Mouse (Mus musculus): ENCODE data around the gene Fbxo7. TPM values are rescaled to one million over a fixed set of nuclear protein-coding genes. Genes with fewer than 3 reads are reported as not detected.

Gene Fbxo7
- total RNA-seq, 2 experiments from 2014 or later = 24.5 to 26.2 TPM

DNA sequence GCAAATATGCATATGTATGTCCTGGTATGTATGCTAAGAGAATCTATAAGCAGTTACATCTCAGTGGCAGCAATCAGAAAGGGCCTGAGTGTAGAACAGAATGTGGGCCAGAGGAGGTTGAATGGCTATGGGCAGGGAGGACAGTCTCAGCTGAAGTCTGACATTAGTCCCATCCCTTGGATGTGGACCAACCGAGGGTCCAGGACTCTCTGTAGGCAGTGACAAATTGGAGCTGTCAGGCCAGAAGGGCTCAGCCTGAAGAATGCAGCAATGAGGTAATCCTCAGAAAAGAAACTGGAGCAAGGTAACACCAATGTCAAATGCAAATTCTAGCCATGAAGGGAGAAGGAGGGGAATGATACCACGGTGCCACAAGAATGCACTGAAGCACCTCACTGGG, 55.5 kb downstream of the Fbxo7 start:
- DNase-seq (ENCODE audit: low spot score in 2 of 2) = no peak

GRCm38 (mm10) chr10:86078761-86079160, 57.0 kb downstream of the Fbxo7 start:
- no peak for DNase-seq (ENCODE audit: low spot score in 2 of 2)

DNA sequence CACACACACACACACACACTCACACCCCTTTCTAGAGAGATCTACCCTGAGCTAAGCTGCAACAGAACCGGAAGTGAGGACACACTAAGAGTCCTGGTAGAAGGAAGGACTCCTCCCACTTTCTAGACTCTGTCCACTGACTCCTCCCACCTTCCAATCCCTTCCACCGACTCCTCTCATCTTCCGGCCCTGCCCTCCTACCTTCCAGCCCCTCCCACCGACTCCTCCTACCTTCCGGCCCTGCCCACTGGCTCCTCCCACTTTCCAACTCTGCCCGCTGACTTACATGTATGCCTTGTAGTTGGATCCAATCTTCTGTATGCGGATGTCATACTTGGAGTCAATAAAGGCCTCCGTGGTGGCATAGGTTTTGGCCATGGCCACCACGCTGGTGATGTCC, 58.1 kb downstream of the Fbxo7 start:
- no peak for DNase-seq (ENCODE audit: low spot score in 2 of 2)

GRCm38 (mm10) chr10:86091919-86092318, 70.1 kb downstream of the Fbxo7 start:
- peak in 1 of 2 experiments; percentile 47 for DNase-seq (ENCODE audit: low spot score in 2 of 2)

- no peak for DNase-seq (ENCODE audit: low spot score in 2 of 2)
These were observed 71.6 kb downstream of the Fbxo7 start for GRCm38 (mm10) chr10:86093109-86094035.

- DNase-seq (ENCODE audit: low spot score in 2 of 2) = no peak
These were observed 76.6 kb downstream of the Fbxo7 start for GRCm38 (mm10) chr10:86098363-86098762.

- peak; percentile 32 to 54 for DNase-seq (ENCODE audit: low spot score in 2 of 2)
These were observed 78.6 kb downstream of the Fbxo7 start for GRCm38 (mm10) chr10:86100281-86100851.

Other genes with a start within 250 kb of the Fbxo7 start
- gene Pwp1, start 192.5 kb upstream of the Fbxo7 start, total RNA-seq (2021) = 10 to 100 TPM; 23.3 to 27.8 TPM
- gene Prdm4, start 104.8 kb upstream of the Fbxo7 start, total RNA-seq (2021) = 10 to 100 TPM; 30.4 to 34.3 TPM
- under 1 TPM; 0.54 to 0.82 TPM for gene Ascl4, start 94.3 kb upstream of the Fbxo7 start, total RNA-seq (2021)
- 100 to 1,000 TPM; 109 to 117 TPM for gene Rtcb, start 64.1 kb upstream of the Fbxo7 start, total RNA-seq (2021)
- not detected for gene Bpifc, start 10.1 kb upstream of the Fbxo7 start, total RNA-seq (2021)